Mouse (Mus musculus): ENCODE measurements around the gene Unc93a2. TPM values are rescaled to one million over a fixed set of nuclear protein-coding genes. Genes with fewer than 3 reads are reported as not detected.
"Not testable (repeated sequence)": the region's sequence is repeated elsewhere in the genome, so short reads cannot be mapped to it uniquely, and the experiment has no call there.

Gene Unc93a2
- polyA plus RNA-seq (2012; ENCODE audit: insufficient read depth, insufficient read length, low replicate concordance, missing spikeins): not detected in 2 replicates

DNA sequence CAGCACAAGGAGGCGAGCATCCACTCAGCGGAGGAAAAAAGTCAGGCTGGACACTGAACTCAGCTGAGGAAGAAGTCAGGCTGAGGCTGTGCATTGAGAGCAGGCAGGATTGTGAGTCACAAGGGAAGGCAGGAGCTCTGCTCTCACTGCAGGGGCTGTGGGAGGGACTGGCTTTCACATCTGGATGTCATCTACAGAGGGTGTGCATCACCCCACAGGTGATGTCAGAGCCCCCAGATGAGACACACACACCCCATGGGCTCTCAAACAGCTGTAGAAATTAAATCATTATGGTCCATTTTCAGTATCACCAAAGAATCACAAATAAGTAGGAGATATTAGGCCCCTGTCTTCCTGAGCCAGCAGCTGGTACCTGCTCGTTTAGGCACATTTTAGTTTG, at the start of gene Unc93a2:
Gene Unc93a2, minus strand, starts transcription at position 101 of the 400 bp plus-strand sequence.
- 68% methylated on average over 3 of the region's 3 CpGs for WGBS
- not testable (repeated sequence) for H3K4me1 ChIP-seq (ENCODE audit: control insufficient read depth, insufficient read depth, low read length); H3K27ac ChIP-seq (ENCODE audit: insufficient read depth, low read depth, low read length); H3K4me3 ChIP-seq (ENCODE audit: insufficient read depth, low read depth, low read length)

DNA sequence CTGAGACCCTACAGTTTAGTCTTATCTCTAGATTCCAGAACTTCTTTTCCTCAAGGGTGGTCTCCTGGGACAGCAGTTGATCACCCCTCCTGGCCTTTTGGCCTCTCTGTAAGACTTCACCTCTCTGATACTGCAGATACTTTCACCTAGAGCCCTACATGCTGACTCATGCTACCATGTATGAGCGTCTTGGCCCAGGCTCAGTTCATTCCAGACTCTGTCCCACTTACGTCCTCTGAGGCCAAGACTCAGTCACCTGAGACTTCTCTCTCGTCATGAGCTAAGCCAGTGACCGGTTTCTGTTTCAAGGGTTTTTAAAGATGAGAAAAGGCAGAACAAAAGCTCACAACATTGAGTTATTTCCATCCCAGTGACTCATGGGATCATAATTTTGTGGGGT, 48.9 kb upstream of the Unc93a2 start:
- 89% methylated on average over 4 of the region's 4 CpGs for WGBS
- H3K27ac ChIP-seq (ENCODE audit: insufficient read depth, low read depth, low read length); H3K4me1 ChIP-seq (ENCODE audit: control insufficient read depth, insufficient read depth, low read length); H3K4me3 ChIP-seq (ENCODE audit: insufficient read depth, low read depth, low read length): not testable (repeated sequence)

DNA sequence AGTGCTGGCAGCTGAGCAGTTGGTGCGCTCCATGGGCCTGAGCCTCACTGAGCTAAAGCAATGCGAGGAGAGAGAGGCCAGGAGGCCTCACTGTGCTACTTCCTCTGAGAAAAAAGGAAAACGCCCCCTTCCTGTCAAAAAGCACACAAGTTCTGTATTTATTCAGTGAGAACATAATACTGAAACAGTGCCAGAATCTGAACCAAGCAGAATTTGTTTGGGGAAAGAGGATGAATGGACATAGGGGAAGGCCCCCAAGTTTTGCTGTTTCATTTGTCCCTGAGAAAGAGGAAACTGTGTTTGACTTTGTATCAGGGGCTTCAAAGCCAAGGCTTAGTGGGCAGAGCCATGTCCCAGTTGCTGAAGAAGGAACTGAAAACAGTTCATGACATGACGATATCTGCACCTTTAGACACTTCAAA, 45.0 kb upstream of the Unc93a2 start:
- WGBS: 73% methylated on average over 4 of the region's 4 CpGs
- H3K4me3 ChIP-seq (ENCODE audit: insufficient read depth, low read depth, low read length); H3K27ac ChIP-seq (ENCODE audit: insufficient read depth, low read depth, low read length); H3K4me1 ChIP-seq (ENCODE audit: control insufficient read depth, insufficient read depth, low read length): not testable (repeated sequence)

DNA sequence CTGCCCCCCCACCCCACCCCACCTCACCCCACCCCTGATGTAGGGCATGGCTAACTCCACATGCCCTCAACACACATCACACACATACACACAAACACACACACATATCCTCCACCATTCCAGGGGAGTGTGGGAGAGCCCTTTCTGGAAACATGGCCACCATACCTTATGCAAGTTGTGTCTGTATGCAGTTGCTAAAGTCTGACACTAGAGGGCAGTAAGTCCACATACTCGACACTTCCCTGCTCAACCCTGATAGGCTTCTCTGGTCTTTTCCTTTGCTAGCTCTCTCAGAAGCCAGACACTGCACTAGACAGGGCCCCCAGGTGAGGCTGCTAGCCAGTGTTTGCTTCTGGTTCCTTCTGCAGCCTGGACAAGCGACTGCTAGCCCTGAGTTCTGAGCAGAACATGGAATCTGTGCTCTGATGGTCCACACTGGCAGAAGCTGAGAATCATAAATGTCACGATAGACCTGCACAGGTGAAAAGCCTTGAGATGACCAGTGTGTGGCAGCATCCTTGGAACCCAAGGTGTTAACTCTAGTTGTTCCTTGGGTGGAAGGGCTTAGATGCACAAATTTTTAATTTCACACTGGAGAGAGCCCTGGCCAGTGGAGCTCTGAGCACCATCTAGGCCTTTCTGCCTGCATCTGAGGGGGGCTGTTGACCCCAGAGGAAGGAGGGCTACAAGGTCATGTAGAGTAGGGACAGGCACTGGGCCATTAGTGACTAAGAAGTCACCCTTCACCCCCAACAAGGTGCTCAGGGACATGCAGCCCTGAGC, 35.1 kb upstream of the Unc93a2 start:
- not testable (repeated sequence) for H3K4me3 ChIP-seq (ENCODE audit: insufficient read depth, low read depth, low read length); H3K27ac ChIP-seq (ENCODE audit: insufficient read depth, low read depth, low read length); H3K4me1 ChIP-seq (ENCODE audit: control insufficient read depth, insufficient read depth, low read length)
- WGBS: 41% methylated on average over 3 of the region's 3 CpGs

DNA sequence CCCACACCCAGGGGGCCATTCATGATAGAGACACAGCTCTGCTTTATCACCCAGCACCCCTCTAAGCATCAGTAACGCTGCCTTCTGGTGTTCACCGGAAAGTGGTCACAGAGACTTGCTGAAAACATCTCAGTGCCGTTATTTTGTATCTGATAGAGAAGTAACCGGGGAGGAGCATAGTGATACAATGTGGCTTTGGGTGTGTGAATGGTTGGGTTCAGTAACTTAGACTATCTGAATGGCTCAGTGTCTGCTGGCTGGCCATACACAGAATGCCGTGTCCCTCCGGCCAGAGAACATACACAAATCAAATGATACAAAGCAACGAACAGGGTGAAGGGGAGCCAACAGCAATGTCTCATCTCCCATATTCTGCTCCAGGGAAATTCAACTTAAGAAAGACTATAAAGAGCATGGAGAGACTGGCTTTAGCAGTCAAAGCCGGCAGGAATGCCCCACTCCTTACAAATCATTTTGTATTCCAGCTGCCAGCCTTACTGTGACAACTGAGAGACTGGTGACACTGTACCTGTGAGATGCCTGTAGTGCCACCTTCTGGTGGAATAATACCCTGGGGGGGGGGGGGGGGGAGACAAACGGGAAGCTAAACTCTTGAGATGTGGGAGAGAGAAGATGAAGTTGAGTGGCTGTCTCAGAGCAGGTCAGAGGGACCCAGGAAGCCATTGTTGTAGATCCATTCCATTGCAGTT, 29.5 kb upstream of the Unc93a2 start:
- not testable (repeated sequence) for H3K4me3 ChIP-seq (ENCODE audit: insufficient read depth, low read depth, low read length); H3K27ac ChIP-seq (ENCODE audit: insufficient read depth, low read depth, low read length); H3K4me1 ChIP-seq (ENCODE audit: control insufficient read depth, insufficient read depth, low read length)
- WGBS: 84% methylated on average over 8 of the region's 9 CpGs

DNA sequence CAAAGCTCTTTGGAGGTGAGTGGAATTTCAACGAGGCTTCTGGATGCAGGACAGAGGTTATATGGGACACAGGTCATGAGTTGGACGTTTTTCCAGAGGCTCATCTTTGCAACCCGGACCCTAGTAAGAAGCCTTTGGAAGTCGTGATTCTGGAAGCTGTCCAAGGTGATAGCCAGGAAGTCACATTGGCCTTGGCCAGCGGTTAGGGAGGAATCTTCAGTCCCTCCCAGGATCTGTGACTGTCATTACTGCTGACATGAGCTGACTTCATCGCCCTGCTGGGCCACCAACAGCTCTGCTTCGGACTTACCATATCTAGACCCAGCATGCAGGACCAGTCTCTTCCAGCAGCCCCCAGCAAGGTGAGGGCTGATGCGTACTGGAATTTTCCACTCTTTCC, 28.1 kb upstream of the Unc93a2 start:
- not testable (repeated sequence) for H3K4me3 ChIP-seq (ENCODE audit: insufficient read depth, low read depth, low read length); H3K4me1 ChIP-seq (ENCODE audit: control insufficient read depth, insufficient read depth, low read length); H3K27ac ChIP-seq (ENCODE audit: insufficient read depth, low read depth, low read length)
- 83% methylated on average over 8 of the region's 8 CpGs for WGBS

DNA sequence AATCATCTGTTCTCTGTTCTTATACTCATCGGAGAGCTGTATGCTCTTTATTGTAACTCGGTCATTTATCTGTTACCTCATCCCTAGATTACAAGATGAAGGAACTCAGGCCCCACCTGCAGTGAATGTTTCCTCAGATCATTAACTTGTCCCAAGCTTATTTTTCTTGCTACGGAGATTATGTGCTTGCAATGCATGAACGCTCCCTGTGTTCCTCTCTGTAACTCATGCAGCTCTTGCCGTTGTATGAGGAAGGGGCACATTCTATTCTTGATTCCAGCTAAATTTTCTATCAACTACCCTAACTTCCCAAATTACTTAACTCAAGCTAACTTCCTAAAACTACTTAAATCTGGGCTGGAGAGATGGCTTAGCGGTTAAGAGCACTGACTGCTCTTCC, 14.5 kb upstream of the Unc93a2 start:
- not testable (repeated sequence) for H3K27ac ChIP-seq (ENCODE audit: insufficient read depth, low read depth, low read length); H3K4me1 ChIP-seq (ENCODE audit: control insufficient read depth, insufficient read depth, low read length)
- 84% methylated on average over 6 of the region's 6 CpGs for WGBS

DNA sequence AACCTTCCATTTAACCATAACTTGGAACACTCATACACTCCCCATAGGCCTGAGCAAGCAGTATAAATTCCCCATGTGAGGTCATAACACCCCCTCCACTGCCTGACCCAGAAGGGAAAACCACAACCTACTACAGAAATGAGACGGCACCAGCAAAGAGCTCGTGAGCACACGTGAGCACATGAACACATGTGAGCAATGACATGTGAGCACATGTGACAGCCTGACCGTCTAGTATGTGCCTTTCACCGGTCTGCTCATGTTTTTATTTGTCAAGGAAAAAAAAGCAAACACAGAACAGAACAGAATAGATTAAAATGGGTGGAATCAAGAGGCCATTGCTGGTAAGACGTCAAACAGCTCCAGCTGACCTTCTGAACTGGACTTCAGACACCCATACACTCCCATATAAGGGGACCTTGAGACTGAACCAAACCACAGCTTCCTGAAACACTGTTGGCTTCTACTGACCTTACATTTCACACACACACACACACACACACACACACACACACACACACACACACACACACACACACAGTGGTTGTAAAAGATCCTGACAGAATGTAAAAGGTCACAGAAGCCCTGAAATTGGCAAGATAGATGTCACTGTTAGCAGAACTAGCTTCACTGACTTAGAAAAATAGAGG, 13.1 kb upstream of the Unc93a2 start:
- H3K27ac ChIP-seq (ENCODE audit: insufficient read depth, low read depth, low read length); H3K4me3 ChIP-seq (ENCODE audit: insufficient read depth, low read depth, low read length); H3K4me1 ChIP-seq (ENCODE audit: control insufficient read depth, insufficient read depth, low read length): not testable (repeated sequence)
- WGBS: 90% methylated on average over 6 of the region's 6 CpGs

More for the DNA sequence above, 14.5 kb upstream of the Unc93a2 start:
- H3K4me3 ChIP-seq (ENCODE audit: insufficient read depth, low read depth, low read length): not testable (repeated sequence)

DNA sequence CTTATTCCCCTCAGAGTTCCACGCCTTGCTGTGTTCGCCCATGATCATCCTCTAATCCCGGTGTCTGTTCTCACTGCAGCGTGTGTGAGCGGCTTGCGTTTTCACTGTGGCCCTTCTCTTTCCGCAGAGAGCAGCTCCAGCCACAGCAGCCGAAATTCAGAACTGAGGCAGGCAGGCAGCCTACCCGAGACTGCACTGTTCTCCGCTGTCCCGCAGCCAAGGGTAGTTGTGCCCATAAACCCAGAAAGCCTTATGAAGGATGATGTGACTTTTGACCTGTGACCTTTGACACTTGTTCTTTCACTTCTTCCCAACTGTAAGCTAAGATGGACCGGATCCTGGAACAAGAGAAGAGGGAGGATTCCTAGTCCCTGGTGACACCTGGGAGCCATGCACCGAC, 11.8 kb upstream of the Unc93a2 start:
- 90% methylated on average over 13 of the region's 13 CpGs for WGBS
- H3K27ac ChIP-seq (ENCODE audit: insufficient read depth, low read depth, low read length); H3K4me1 ChIP-seq (ENCODE audit: control insufficient read depth, insufficient read depth, low read length); H3K4me3 ChIP-seq (ENCODE audit: insufficient read depth, low read depth, low read length): not testable (repeated sequence)

DNA sequence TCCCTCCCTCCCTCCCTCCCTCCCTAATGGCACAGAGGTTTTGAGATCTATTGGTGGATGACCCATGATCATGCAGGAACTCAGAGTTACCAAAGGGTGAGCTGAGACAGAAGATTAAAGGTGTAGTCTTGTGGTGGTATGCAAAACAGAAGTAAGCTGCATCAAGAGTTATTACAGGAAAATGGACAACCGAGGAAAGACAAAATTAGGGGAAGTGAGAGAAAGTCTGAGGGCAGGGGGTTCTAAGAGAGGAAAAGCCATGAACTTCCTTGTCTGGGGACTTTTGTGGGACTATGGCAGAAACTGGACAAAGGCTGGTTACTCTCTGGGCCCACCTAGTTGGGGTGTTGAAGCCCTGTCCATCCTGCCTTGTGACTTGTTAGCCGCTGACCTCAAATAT, 11.0 kb upstream of the Unc93a2 start:
- not testable (repeated sequence) for H3K4me3 ChIP-seq (ENCODE audit: insufficient read depth, low read depth, low read length); H3K4me1 ChIP-seq (ENCODE audit: control insufficient read depth, insufficient read depth, low read length); H3K27ac ChIP-seq (ENCODE audit: insufficient read depth, low read depth, low read length)
- WGBS: no CpG with 5 or more reads among the region's 2 CpGs

DNA sequence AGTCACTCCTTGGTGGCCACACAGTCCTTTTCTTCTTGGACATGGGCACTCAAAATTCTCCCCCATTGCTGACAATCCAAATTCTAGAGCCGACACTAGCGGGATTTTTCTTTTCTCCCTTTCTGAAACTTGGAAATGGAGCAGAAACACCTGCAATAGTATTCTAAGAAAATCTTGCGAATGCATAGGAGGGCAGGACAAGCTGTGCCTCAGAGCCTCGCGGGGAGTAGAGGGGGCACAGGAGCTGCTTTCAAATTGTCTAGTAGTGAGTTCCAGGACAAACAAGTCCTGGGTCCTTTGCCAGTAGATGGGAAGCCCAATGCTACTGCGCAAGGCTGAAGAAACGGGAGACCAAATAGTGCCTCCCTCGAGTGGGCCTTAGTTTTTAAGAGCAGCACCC, 10.4 kb upstream of the Unc93a2 start:
- not testable (repeated sequence) for H3K4me3 ChIP-seq (ENCODE audit: insufficient read depth, low read depth, low read length); H3K27ac ChIP-seq (ENCODE audit: insufficient read depth, low read depth, low read length); H3K4me1 ChIP-seq (ENCODE audit: control insufficient read depth, insufficient read depth, low read length)
- WGBS: 90% methylated on average over 8 of the region's 8 CpGs

DNA sequence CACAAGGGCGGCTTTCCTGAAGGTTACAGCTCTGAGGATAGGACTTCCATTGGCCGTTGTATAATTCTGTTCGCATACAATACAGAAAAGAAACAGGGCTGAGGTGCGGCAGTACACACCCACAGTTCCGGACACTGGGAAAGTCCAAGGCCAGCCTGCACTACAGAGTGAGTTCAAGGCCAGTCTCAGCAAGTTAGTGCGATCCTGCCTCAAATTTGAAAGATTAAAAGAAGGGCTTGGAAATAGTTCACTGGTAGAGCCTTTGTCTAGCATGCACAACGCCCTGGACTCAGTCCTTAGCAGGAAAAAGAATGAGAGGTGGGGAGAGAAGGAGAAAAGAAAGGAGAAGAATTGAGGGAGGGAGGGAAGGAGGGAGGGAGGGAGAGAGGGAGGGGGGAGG, 9.9 kb upstream of the Unc93a2 start:
- not testable (repeated sequence) for H3K4me1 ChIP-seq (ENCODE audit: control insufficient read depth, insufficient read depth, low read length)
- 89% methylated on average over 7 of the region's 7 CpGs for WGBS

DNA sequence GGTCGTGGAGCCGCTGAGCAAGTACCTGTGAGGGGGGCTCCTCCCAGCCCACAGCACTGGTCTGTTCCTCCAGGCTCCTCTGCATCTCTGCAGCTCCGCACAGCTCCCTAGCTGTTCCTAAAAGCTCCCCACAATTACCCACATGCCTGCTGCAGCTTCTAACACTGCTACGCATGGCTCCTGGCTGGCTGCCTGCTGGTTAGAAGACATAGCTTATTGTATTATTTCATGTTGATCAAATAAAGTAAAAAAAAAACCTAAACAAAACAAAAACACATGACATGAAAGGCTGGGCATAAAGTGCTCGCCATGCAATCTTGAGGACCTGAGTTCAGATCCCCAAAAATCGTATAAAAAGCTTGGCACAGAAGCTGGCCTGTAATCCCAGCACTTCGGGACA, 4.6 kb upstream of the Unc93a2 start:
- H3K4me1 ChIP-seq (ENCODE audit: control insufficient read depth, insufficient read depth, low read length); H3K27ac ChIP-seq (ENCODE audit: insufficient read depth, low read depth, low read length); H3K4me3 ChIP-seq (ENCODE audit: insufficient read depth, low read depth, low read length): not testable (repeated sequence)
- 67% methylated on average over 7 of the region's 7 CpGs for WGBS

More for the DNA sequence above, 9.9 kb upstream of the Unc93a2 start:
- H3K27ac ChIP-seq (ENCODE audit: insufficient read depth, low read depth, low read length); H3K4me3 ChIP-seq (ENCODE audit: insufficient read depth, low read depth, low read length): not testable (repeated sequence)

DNA sequence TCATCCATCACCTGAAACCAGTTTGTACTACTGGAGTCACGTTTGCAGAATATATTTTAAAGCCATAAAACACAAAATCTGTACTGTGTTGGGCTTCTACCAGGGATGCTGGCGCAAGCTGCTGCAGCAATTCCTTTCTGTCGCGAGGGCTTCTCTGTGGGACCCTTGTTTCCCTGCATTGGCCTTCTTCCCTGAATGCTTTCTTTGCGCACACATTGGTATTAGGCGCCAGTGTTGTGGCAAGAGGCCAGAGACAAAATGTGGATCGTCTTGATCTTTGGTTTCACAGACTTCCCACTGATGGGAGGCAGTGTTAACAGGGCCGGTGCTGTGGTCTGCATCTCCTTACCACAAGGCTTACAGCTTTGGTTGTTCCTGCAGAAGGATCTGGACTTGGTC, 3.7 kb upstream of the Unc93a2 start:
- not testable (repeated sequence) for H3K4me1 ChIP-seq (ENCODE audit: control insufficient read depth, insufficient read depth, low read length); H3K4me3 ChIP-seq (ENCODE audit: insufficient read depth, low read depth, low read length); H3K27ac ChIP-seq (ENCODE audit: insufficient read depth, low read depth, low read length)
- WGBS: 70% methylated on average over 8 of the region's 8 CpGs
